Mouse (Mus musculus): Measurements from ENCODE around the gene Tbc1d7.

GRCm38 (mm10) chr13:43122306-43123070 lies 48.8 kb downstream of the Tbc1d7 start:
- TF ChIP-seq EP300 (IDR thresholded peaks at IDR 0.05; ENCODE audit: low read depth) (no peak), CTCF (IDR thresholded peaks at IDR 0.05; ENCODE audit: low read depth) (no peak)

Measured in liver, embryonic 14.5 days (tissue).